Mouse (Mus musculus): ENCODE data around the gene Chrdl2.
A peak's percentile ranks its signal among the peaks of the same experiment; 100 is the strongest.
"Not testable (repeated sequence)": the region's sequence is repeated elsewhere in the genome, so short reads cannot be mapped to it uniquely, and the experiment has no call there.

Chrdl2 gene

DNA sequence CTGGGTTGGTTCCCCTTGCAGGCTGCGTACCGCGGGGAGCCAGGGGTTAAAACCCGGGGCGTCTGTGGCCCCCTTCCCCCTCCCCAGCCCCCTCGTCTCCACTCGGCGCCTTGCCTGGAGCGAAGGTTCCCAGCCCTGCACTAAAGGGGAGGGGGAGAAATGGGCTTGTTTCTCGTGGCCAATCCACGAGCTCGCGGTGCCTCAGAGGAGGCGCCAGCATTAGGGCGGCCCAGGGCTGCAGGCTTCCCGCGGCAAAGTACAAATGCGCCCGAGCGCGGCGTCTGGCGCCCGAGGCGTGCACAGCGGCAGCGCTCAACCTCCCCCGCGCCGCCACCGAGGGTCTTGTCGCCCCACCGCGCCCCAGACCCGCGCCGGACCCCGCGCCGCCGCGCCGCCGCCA lies at the start of gene Chrdl2:
Gene Chrdl2, plus strand, starts transcription at position 383 of the 400 bp plus-strand sequence.
- no peak for DNase-seq

DNA sequence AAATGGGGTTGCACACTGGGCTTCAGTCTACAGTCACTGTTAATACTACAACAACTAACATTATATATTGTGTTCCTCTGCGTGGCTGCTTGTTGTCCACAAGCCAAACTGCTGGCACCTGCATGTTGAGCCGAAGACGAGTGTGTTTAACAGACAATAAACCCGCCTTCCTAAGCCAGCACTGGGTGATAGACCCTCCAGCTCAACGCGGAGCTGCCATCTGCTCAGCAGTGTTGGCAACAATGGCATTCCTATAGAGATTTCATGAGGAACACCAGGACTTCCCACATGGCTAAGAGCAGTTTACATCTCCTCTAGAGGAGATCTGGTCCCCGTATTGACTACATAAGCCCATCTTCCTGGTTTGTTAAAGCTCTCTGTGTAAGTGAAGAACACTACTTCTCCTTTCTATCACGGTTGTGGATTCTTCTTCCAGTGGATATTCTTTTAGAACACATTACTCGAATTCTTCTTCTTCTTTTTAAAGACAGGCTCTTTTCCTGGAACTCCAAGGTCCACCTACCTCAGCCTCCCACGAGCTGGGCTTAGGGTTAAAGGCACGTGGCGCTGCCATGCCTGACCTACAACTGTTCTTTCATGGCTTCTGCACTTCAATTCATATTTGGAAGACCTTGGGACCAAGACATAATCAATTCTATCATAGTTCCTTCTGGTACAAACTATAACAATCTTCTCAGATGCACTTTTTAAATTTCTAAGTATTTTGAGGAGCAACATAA lies 48.6 kb upstream of the Chrdl2 start:
- no peak for DNase-seq

DNA sequence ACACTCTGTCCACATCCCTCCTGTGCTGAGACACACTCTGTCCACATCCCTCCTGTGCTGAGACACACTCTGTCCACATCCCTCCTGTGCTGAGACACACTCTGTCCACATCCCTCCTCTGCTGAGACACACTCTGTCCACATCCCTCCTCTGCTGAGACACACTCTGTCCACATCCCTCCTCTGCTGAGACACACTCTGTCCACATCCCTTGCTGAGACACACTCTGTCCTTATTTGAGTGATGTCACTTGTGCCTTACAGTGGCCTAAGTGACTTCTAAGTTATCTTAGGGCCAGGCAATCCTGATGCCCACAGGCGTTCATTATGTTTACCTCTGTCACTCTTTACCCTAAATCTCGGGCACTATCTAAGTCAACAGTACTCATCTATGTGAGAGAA lies 45.4 kb upstream of the Chrdl2 start:
- not testable (repeated sequence) for DNase-seq

DNA sequence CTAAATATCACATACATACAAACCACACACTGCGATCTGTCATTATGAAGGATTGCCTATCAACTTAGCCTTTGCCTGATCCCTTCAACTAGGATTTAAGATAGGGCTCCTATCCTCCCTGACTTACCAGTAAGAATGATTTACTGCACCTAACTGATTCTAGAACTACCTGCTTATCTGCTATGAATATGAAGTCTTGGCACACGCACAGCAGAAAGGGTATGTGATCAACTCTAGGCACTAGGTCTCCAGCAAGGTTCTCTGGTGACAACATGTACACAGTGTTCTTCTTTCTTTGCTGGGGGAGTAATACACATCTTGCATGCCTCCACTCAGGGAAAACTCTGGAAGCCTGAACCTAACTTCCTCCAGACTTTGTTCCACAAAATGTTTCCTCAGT lies 44.5 kb upstream of the Chrdl2 start:
- DNase-seq = no peak

DNA sequence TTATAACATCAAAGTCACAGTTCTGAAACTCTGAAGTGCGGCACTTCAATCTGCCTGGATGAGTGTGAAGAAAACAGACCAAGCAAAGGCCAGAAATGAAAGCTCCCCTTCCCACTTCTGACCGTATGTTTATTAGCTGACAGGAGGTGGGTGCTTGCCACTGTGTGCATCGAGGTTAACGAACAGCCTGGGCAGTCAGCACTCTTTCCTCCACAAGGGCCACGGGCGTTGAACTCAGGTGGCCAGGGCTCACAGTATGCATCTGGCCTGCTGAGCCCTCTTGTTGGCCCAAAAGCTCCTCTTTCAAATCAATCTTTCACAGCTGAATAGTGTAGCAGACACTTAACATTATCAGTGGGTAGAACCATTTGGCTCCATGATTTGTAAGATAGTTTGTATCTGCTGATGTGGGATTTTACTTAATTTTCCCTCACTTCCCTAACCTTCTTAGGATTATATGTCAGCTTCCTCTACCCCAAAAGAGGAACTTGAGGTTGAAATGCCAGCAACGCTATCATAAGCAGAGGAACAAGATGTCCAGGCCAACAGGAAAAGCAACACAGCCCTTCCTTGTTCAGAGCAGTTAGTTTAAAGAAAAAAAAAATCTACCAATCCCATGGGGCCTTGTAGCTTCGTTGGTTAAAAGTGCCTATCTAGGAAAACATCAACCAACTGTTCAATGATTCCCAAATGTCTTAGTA lies 43.3 kb upstream of the Chrdl2 start:
- DNase-seq = peak; percentile 78

DNA sequence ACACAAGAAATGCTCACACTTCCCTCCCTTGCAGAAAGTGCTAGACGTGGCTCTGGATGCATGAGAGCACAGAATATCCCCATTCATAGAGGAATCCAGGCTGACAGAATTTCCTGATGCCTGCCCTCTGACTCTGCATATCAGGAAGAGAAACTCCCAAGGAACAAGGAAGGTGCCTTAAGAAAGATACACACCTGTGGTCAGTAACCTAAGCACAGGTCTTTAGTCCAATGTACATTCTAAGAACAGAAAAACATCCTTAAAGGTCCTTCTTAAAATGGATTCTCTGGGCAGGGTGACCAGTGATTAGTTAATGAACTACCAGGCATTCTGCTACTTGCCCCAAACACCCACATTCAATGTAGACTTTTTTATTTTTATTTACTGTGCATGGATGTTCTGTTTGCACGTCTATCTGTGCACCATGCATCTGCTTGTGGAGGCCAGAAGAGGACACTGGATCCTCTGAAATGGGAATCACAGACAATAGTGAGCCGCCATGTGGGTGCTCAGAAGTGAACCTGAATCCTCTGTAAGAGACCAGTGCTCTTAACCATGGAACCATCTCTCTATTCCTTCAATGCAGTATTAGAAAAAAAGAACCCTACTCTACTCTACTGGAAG lies 42.6 kb upstream of the Chrdl2 start:
- DNase-seq = no peak

DNA sequence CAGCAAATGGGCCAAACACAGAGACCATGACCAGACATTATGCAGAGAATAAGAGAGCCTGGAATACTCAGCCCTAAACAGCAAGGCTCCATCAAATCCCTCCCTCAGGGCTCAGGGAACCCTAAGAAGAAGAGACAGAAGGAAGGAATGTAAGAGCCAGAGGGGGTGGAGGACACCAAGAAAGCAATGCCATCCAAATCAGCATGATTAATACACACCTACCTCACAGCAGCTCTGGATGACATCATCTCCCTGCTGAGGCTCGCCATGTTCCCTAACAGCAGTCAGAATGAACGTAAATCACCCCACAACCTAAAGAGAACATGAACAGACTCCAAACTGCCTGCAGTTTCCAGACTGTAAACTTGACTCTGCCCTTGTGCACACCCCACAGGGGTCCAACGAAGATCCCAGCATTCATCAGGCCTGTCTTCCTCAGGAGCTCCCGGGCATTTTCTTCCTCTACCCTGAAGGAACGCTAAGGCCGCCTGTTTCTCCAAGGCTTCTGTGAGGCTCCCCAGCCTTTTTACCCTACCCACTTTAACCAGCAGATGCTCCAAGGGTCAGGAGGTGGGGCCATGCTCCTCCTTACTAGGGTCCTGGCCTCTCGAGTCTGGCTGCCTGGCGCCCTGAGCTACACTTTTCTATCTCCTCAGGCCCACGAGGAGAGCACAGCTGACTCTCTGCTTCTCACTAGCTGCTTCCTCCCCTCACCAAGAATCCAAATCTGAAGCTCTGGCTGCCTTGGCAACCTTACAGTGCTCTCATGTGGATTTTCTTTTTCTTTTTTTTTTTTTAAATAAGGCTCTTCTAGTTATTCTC lies 40.7 kb upstream of the Chrdl2 start:
- no peak for DNase-seq

DNA sequence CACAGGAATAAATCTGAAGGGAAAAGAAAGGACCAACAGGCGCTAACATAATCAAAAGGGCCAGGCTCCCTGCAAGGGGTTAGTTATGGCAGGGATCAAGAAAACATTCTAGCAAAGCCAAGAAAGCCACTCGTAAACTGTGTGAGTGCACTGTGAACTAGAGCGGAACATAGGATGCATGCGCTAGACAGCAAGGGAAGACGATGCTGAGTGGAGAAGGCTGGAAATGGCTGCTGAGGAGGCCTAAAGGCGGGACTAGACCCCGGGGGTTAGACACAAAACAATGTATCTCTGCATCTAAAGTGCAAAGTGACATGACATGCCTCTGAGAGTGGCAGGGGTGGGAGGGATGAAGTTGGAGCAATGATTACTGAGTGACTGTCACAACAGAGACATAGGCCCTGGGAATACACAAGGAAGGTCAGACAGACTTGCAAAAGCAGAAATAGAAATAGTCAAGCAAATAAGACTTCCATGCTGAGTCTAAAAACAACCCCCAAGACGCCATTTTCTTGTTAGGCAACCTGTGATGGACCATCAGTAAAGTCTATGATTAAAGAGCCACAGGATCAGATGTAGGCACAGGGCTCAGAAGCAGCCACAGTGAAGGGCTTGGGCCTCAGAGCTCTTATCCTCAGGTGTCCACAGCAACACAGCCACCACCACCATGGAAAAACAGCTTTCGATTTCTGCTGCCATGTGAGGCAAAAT lies 39.8 kb upstream of the Chrdl2 start:
- no peak for DNase-seq

DNA sequence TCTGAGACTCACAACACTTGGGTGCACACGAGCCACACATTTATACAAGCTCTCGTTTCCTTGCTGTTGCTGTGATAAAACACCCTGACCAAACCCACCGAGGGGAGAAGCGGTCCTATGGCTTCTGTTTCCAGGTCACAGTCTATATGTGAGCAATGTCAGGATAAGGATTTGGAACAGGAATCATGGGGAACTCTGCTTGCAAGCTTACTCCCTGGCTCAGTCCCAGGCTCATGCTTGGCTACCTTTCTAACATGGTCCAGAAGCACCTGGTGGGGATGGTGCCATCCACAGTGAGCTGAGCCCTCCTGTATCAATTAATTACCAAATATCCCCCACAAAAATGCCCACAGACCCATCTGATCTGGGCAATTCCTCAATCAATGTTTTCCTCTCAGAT lies 36.8 kb upstream of the Chrdl2 start:
- DNase-seq = no peak

DNA sequence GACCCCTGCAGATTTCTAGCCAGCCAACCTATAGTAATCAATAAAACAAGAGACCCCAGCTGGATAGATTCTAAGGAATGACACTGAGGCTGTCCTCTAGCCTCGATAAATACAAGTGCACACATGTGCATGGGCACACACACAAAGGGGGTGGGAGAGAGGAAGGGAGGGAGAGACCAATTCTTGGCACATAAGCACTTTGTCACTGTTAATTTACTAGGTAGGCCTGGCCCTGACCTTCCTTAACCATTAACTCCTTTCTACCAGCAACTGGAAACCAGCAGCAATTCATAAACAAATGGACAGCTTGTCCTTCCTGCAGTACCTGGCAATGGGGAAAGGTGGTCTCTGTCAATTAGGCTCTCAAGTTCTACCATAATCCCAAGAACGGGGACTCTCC lies 34.0 kb upstream of the Chrdl2 start:
- DNase-seq = no peak

DNA sequence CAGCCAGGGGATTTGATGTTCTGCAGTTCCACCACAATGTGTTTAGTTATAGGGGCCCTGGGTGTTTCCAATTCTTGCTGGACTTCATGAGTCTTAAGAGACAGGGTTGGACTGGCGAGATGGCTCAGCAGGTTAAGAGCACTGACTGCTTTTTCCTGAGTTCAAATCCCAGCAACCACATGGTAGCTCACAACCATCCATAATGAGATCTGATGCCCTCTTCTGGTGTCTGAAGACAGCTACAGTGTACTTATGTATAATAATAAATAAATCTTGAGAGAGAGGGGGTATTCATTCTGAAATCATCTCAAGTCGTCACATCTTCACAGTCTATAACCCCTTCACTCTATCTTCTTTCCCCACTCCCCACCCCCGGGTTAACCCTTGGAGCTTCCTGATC lies 33.1 kb upstream of the Chrdl2 start:
- not testable (repeated sequence) for DNase-seq

DNA sequence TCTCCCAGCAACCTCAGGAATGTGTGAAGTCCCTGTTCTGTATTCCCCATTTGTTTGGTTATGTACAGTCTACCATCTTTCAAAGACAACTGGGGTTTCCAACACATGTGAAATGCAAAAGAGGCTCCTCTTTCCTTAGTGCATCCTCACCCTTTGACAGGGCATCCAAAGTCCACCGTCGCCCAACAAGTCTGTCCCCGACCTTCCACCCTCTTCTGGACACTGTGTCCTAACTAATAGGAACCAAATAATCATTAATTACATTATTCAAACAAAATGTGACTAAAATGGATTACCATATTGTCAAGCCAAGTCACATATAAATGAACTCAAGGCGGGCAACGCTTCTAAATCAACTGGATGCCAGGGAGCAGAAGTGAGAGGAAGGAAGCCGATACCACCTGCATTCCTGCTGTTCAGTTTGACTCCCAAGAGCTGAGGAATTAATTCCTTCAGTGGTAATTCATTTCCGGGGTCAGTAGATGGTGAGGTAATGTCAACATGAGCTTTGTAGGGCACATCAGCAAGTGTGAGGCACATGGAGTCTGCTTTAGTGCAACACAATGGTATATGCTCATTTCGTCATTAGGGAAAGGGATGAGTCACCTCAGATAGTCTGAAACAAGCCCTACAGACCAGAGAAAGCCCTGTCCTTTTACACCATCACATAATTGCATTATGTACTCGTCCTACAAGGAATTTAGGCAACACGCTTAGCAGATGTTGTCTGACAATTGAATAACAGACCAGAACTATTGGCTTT lies 31.6 kb upstream of the Chrdl2 start:
- no peak for DNase-seq

DNA sequence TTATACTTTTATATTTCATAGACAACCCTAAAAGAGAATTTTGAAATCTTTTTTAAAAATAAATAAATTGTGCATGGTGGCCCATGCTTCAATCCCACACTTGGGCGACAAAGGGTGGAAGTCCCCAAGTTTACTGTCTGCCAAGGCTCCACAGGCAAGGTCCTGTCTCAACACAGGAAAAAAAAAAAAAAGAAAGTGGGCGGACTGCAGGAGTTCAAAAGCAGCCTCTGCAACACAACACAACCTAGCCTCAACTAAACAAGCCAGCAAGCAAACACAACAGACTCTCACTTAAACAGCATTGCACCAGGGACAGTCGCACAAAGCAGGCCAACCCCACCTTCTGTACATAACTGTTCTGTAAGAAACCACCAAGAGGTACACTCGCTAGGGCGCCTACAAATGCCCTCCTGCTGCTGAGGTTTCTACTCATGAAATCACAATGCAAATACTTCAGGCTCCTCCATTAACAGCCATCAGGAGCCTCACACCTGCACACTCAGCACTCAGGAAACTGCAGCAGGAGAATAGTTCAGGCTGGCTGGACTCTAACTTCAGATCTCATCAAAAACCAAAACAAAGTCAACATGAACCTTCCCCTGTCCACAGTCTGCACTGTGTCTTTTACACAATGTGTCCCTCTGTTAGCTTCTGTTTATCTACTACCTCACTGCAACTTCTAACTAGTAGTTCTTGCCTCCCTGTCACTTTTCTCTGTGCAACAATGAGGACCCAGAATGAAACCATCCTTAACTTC lies 30.0 kb upstream of the Chrdl2 start:
- peak; percentile 69 for DNase-seq

DNA sequence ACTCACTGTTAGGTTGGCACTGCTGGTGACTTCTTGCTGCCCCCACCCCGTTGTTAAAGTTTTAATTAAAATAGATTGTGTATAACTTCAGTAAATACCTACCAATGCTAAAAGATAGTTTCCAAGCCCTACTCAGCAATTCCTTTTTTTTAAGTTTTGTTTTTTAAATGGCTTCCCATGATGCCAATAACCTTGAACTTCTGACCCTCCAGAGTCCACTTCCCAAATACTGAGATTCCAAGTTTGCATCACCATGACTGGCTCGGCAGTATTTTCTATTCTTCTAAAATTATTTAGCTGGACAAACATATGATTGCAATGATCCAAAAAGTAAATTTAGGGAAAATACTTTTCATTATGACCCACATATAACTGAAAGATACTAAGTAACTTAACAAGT lies 27.9 kb upstream of the Chrdl2 start:
- DNase-seq = no peak

DNA sequence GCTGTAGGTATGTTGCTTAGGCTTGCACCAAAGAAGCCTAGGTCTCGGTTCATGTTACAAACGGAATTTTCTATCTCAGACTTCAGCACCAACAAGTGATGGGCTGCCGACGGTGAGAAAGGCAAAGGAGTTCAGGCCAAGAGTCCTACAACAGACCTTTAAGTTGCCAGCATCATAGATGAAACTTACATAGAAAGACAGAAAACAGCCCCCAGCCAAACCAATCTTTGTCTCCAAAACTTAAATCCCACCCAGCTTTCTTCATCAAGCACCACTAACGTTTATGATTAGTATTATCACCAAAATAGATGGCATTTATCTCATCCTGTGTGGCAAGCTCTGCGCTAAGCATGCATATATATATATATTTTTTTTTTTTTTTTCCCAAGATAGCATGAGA lies 26.9 kb upstream of the Chrdl2 start:
- DNase-seq = no peak

DNA sequence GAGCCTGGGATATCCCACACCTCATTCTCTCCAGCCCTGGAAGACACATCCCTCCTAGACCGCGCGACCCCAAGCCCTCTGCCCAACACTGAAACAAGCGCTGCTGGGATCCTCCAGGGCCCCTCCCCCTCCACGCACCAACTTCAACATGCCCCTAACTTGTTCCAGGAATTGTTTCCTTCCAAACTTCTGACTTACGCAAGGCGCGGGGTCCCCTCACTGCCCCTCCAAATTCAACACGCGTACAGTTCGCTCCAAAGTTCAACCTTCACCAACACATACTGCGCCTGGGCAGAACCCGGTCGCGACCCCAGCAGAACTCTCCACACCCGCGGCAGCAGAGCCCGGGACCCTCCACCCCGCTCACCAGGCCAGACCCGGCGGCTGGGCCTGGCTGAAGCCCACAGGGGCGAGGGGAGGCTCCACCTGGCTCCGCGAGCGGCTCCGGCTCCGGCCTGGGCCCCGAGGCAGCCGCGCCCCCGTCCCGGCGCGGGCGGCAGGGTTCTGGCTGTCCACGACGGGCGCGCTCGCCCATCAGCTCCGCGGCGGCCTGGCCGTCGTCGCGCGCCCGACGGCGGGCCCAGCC lies 26.3 kb upstream of the Chrdl2 start:
- DNase-seq = peak; percentile 67

DNA sequence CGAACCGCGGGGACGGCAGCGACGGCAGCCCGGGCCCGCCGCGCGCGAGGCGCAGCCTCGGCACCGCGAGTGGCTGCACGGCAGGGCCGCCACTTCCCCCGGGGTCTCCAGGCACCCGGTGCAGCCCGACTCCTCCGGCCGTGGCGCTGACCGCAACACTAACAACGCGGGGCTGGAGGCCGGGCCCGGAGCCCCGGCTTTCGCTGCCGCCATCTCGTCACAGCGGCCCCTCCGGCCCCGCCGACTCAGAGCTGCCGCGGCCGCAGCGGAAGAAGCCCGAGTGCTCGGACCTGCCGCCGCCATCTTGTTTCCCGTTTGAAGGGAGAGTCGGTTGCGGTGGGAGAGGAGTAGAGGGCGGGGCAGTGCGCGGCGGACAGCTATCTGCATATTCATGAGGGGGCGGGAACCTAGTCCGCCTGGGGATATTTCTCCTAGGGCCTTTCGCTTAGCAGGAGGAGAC lies 25.8 kb upstream of the Chrdl2 start, which contains the start of gene Rnf169:
Gene Rnf169, minus strand, starts transcription at position 317 of the 460 bp plus-strand sequence.
- peak; percentile 97 for DNase-seq

DNA sequence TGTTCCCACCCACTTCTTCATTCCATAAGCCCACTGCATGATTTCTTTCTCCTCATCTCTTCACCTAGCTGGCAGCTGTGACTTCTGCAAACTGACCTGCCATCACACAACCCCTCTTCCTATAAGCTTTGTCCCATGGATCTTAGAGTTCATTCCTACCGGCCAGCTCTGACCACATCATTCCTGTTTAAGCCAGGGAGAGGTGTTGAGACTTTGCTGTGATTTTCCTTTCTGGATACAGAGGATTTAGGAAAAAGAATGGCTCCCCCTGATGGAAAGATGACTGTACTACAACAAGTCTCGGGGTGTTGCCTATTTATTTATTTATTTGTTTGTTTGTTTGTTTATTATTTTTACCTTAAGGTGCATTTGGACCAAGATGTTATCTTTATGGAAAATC lies 24.7 kb upstream of the Chrdl2 start:
- peak; percentile 73 for DNase-seq

DNA sequence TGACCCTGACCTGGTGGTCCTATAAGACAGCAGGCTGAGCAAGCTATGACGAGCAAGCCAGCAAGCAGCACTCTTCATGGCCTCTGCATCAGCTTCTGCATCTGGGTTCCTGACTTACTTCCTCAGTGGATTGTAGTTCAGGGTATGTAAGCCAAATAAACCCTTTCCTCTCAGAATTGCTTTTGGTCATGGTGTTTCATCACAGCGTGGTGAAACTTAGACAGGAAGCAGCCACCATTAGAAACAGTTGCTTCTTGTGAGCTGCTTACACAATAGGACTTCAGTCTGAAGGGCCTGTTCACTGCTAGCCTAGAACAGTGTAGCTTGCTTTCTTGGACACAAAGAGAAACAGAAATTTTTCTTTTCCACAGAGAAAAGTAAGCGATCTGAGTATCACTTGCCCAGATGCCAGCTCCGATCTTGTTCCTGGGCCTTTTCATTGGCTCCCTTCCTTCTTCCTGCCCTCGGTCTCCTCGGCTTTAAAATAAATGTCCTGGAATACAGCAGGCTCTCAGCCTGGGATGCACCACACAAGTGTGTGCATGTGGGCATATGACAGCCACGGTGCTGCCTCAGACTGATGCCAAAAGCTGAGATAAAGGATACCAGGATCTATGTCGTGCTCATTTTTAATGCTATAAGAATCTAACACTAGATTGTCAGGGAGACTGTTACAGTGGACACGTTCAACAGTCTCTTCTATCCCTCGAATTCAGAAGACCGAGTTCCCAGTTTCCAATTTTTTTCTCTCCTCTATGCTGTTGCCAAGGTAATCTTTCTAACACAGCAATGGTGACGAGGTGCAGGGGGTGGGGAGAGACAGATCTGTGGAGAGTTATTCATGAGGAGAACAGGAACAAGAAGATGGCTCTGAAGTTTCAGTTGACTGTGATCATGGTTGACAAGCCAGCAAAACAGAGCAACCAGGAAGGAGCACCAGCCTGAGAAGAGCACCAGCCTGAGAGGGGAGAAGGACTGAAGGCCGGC lies 23.4 kb upstream of the Chrdl2 start:
- no peak for DNase-seq
